Mouse (Mus musculus) adipocyte (in vitro differentiated cells): ENCODE data around the gene Egln3.

Source experiments
- DNase-seq: peaks from one replicate; pipeline ENCODE4 v3.0.0-alpha.2; 2016; ENCODE audit warnings: low spot score

The Egln3 gene

GRCm38 (mm10) chr12:54202765-54203655 is 650 bp downstream of the Egln3 start:
- DNase-seq: no peak

- DNase-seq: no peak
Measured at GRCm38 (mm10) chr12:54202276-54202675, 1.4 kb downstream of the Egln3 start.

- DNase-seq: peak; percentile 40
Measured at GRCm38 (mm10) chr12:54200856-54201255, 2.8 kb downstream of the Egln3 start.

- DNase-seq: peak; percentile 80
Measured at GRCm38 (mm10) chr12:54200172-54200571, 3.5 kb downstream of the Egln3 start.

GRCm38 (mm10) chr12:54198282-54198918 is 5.3 kb downstream of the Egln3 start:
- DNase-seq: peak; percentile 53

- no peak for DNase-seq
Measured at GRCm38 (mm10) chr12:54197849-54198248, 5.8 kb downstream of the Egln3 start.

GRCm38 (mm10) chr12:54197301-54197782 is 6.3 kb downstream of the Egln3 start:
- no peak for DNase-seq

- DNase-seq: no peak
Measured at GRCm38 (mm10) chr12:54196881-54197280, 6.8 kb downstream of the Egln3 start.

GRCm38 (mm10) chr12:54194159-54194558 is 9.5 kb downstream of the Egln3 start:
- DNase-seq: no peak

- no peak for DNase-seq
Measured at GRCm38 (mm10) chr12:54192305-54192661, 11.4 kb downstream of the Egln3 start.

- DNase-seq: peak; percentile 98
Measured at GRCm38 (mm10) chr12:54191608-54192304, 11.9 kb downstream of the Egln3 start.

GRCm38 (mm10) chr12:54191181-54191580 is 12.5 kb downstream of the Egln3 start:
- DNase-seq: peak; percentile 83

GRCm38 (mm10) chr12:54187812-54188600 is 15.7 kb downstream of the Egln3 start:
- no peak for DNase-seq

- peak; percentile 65 for DNase-seq
Measured at GRCm38 (mm10) chr12:54186926-54187623, 16.6 kb downstream of the Egln3 start.

GRCm38 (mm10) chr12:54184264-54184663 is 19.4 kb downstream of the Egln3 start:
- no peak for DNase-seq

- no peak for DNase-seq
Measured at GRCm38 (mm10) chr12:54178323-54178722, 25.3 kb downstream of the Egln3 start.

GRCm38 (mm10) chr12:54168786-54169185 is 34.9 kb downstream of the Egln3 start:
- DNase-seq: peak; percentile 61

GRCm38 (mm10) chr12:54167737-54168136 is 35.9 kb downstream of the Egln3 start:
- no peak for DNase-seq

- no peak for DNase-seq
Measured at GRCm38 (mm10) chr12:54164724-54165050, 39.0 kb downstream of the Egln3 start.

GRCm38 (mm10) chr12:54164040-54164723 is 39.5 kb downstream of the Egln3 start:
- peak; percentile 58 for DNase-seq

- peak; percentile 62 for DNase-seq
Measured at GRCm38 (mm10) chr12:54163166-54163565, 40.5 kb downstream of the Egln3 start.
